Mouse (Mus musculus) lung, postnatal 0 days (tissue): ENCODE results near the gene Tprn. TPM values are rescaled to one million over a fixed set of nuclear protein-coding genes. Genes with fewer than 3 reads are reported as not detected.

Experiments used
- ATAC-seq: fragments of 200-750 bp; cut with Nextera tagmentation; 2 replicates; pipeline ENCODE4 v1.8.0; 2017; ENCODE audit warnings: moderate library complexity
- DNase-seq: peaks from one replicate; pipeline ENCODE4 v3.0.0-alpha.2; 2016; ENCODE audit warnings: low spot score
- H3K27ac ChIP-seq: fragments of 300-500 bp; sonication (generic); 2 replicates; pipeline ENCODE4 v1.5.1; 2014; ENCODE audit warnings: antibody characterized with exemption, mild to moderate bottlenecking, low read length, mixed read lengths
- H3K27me3 ChIP-seq: fragments of 300-500 bp; sonication (generic); replicated peaks from 2 replicates; pipeline ENCODE4 v1.6.1; 2014; ENCODE audit warnings: low read length, mixed read lengths; ENCODE audit not compliant: insufficient read depth
- H3K36me3 ChIP-seq: fragments of 300-500 bp; sonication (generic); 2 replicates; pipeline ENCODE4 v1.6.1; 2014; ENCODE audit warnings: low read length, mixed read lengths; ENCODE audit not compliant: insufficient read depth
- H3K4me1 ChIP-seq: fragments of 300-500 bp; sonication (generic); 2 replicates; pipeline ENCODE4 v1.6.1; 2014; ENCODE audit warnings: antibody characterized with exemption, low read depth, low read length, mixed read lengths; ENCODE audit not compliant: insufficient read depth
- H3K4me2 ChIP-seq: fragments of 300-500 bp; sonication (generic); replicated peaks from 2 replicates; pipeline ENCODE4 v1.6.1; 2014; ENCODE audit warnings: low read depth, mild to moderate bottlenecking, low read length, moderate library complexity, mixed read lengths
- H3K4me3 ChIP-seq: fragments of 300-500 bp; sonication (generic); 2 replicates; pipeline ENCODE4 v1.5.1; 2014; ENCODE audit warnings: low read depth, low read length
- H3K9ac ChIP-seq: fragments of 300-500 bp; sonication (generic); replicated peaks from 2 replicates; pipeline ENCODE4 v1.6.1; 2014; ENCODE audit warnings: low read depth, mild to moderate bottlenecking
- H3K9me3 ChIP-seq: fragments of 300-500 bp; sonication (generic); 2 replicates; pipeline ENCODE4 v1.6.1; 2016; ENCODE audit warnings: low read length, mixed read lengths
- CTCF ChIP-seq: IDR thresholded peaks from 2 replicates; pipeline ENCODE4 v1.5.1; 2016; ENCODE audit warnings: antibody characterized with exemption, mild to moderate bottlenecking
- EP300 ChIP-seq: IDR thresholded peaks from 2 replicates; pipeline ENCODE4 v1.6.1; 2016; ENCODE audit warnings: antibody characterized with exemption, mild to moderate bottlenecking, control low read depth
- WGBS: fragments of 180-500 bp; shearing (Covaris S2); extraction: QIAGEN DNeasy Blood & Tissue Kit; methylation state at CpG from one replicate; pipeline ENCODE4 v1.1.7; 2014; 5-methylcytosine and 5-hydroxymethylcytosine counted together
- polyA plus RNA-seq: library from polyadenylated mRNA; unstranded; fragments of >200 nt; fragmentation: Nextera tagmentation; extraction: Ambion mirVana; gene quantifications from 2 replicates; pipeline ENCODE4 v1.2.1, GENCODE M21; 2015

Tprn gene
- polyA plus RNA-seq, 1 experiment from 2014 or later = 7.4 TPM

- Histone ChIP-seq H3K9ac (peak overlapping the region; percentile 81), H3K4me3 (peak overlapping the region; percentile 56), H3K4me1 (peaks cover 21% of the 10 kb centered on the region; the same call in 1 of the 2 replicates), H3K9me3 (no peaks in the 10 kb centered on the region), H3K4me2 (peak overlapping the region; percentile 88), H3K36me3 (peaks cover 20% of the 10 kb centered on the region; the same call in 1 of the 2 replicates), H3K27me3 (no peaks in the 10 kb centered on the region), H3K27ac (peak overlapping the region; percentile 33; the same call in 1 of the 2 replicates)
- 31% methylated on average over 16 of the region's 16 CpGs for WGBS
- ATAC-seq (no peak), DNase-seq (no peak)
- TF ChIP-seq CTCF = no peak
- TF ChIP-seq EP300 = no peak
These were observed 10.6 kb downstream of the Tprn start for GRCm38 (mm10) chr2:25273010-25273409.

- H3K4me1 ChIP-seq = no peaks in the 10 kb centered on the region
- no peaks in the 10 kb centered on the region for H3K9me3 ChIP-seq
- WGBS = 64% methylated on average over 13 of the region's 13 CpGs
- ATAC-seq (peak; percentile 80), DNase-seq (peak; percentile 90)
- H3K4me2 ChIP-seq = no peak overlapping the region
- H3K27ac ChIP-seq = no peak overlapping the region
- TF ChIP-seq CTCF (peak; percentile 94), EP300 (no peak)
- no peak overlapping the region for H3K9ac ChIP-seq
- H3K36me3 ChIP-seq = peaks cover 57% of the 10 kb centered on the region
- no peak overlapping the region for H3K4me3 ChIP-seq
- H3K27me3 ChIP-seq = no peaks in the 10 kb centered on the region
These were observed 16.8 kb downstream of the Tprn start for GRCm38 (mm10) chr2:25278928-25279882.

GRCm38 (mm10) chr2:25285551-25285950 lies 23.1 kb downstream of the Tprn start:
- Histone ChIP-seq H3K4me2 (no peak overlapping the region), H3K9ac (no peak overlapping the region), H3K4me1 (peaks cover 18% of the 10 kb centered on the region; the same call in 1 of the 2 replicates), H3K27ac (peak overlapping the region; percentile 88), H3K9me3 (no peaks in the 10 kb centered on the region), H3K36me3 (peaks cover 41% of the 10 kb centered on the region; the same call in 1 of the 2 replicates), H3K27me3 (peaks cover 19% of the 10 kb centered on the region), H3K4me3 (no peak overlapping the region)
- WGBS = 77% methylated on average over 2 of the region's 2 CpGs
- TF ChIP-seq EP300 = no peak
- no peak for TF ChIP-seq CTCF
- no peak for DNase-seq
- ATAC-seq = no peak

GRCm38 (mm10) chr2:25286314-25286713 lies 23.9 kb downstream of the Tprn start:
- Histone ChIP-seq H3K4me1 (peaks cover 18% of the 10 kb centered on the region), H3K4me3 (no peak overlapping the region), H3K4me2 (no peak overlapping the region), H3K9me3 (no peaks in the 10 kb centered on the region), H3K36me3 (peaks cover 34% of the 10 kb centered on the region; the same call in 1 of the 2 replicates), H3K9ac (no peak overlapping the region), H3K27ac (peak overlapping the region; percentile 88), H3K27me3 (peaks cover 26% of the 10 kb centered on the region)
- 31% methylated on average over 1 of the region's 1 CpGs for WGBS
- TF ChIP-seq CTCF (no peak), EP300 (no peak)
- ATAC-seq = peak; percentile 26
- DNase-seq = no peak

GRCm38 (mm10) chr2:25286837-25287636 lies 24.6 kb downstream of the Tprn start:
- H3K27me3 ChIP-seq = peaks cover 33% of the 10 kb centered on the region
- H3K9ac ChIP-seq = no peak overlapping the region
- ATAC-seq (peak; percentile 84), DNase-seq (peak; percentile 85)
- WGBS = 17% methylated on average over 7 of the region's 7 CpGs
- no peaks in the 10 kb centered on the region for H3K9me3 ChIP-seq
- H3K27ac ChIP-seq = peak overlapping the region; percentile 88
- peaks cover 31% of the 10 kb centered on the region; the same call in 1 of the 2 replicates for H3K36me3 ChIP-seq
- TF ChIP-seq CTCF = no peak
- TF ChIP-seq EP300 = peak; percentile 73
- H3K4me3 ChIP-seq = no peak overlapping the region
- H3K4me2 ChIP-seq = no peak overlapping the region
- peaks cover 19% of the 10 kb centered on the region for H3K4me1 ChIP-seq
